Mouse (Mus musculus): ENCODE results near the gene Mex3b. TPM values are rescaled to one million over a fixed set of nuclear protein-coding genes. Genes with fewer than 3 reads are reported as not detected.

The Mex3b gene
- polyA plus RNA-seq, 1 experiment from 2014 or later = 21.3 TPM

DNA sequence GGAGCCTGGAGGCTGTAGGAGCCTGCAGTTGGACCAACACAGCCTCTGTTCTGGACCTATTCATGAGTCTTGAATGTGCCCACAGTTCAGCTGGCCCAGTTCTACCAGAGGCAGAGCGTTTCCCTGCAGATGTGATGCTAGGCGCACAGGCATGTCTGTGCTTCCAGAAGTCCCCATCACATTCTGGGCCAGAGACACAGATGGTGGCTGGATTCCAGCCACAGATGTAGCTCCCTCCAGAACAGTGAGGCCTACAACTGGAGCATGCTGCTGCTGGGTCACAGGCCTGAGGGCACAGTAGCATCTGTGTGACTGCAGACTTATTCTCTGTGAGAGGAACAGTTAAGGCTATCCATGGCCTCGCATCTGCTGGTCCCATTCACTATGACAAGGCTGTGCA is 16.4 kb upstream of the Mex3b start:
- 0 out of 2 replicates have a peak, but pooled peaks cover 5% of the 10 kb centered on the region for H3K4me1 ChIP-seq
- no peaks in the 10 kb centered on the region for H3K36me3 ChIP-seq
- H3K27ac ChIP-seq (replicated peaks) = no peak overlapping the region
- H3K27me3 ChIP-seq (replicated peaks) = no peaks in the 10 kb centered on the region
- no peak overlapping the region for H3K9ac ChIP-seq (replicated peaks)
- no peak for ATAC-seq (ENCODE audit: low FRiP score)
- H3K9me3 ChIP-seq (replicated peaks) = no peaks in the 10 kb centered on the region
- H3K4me2 ChIP-seq = no peak overlapping the region
- H3K4me3 ChIP-seq (replicated peaks) = no peak overlapping the region
- 80% methylated on average over 3 of the region's 3 CpGs for WGBS

DNA sequence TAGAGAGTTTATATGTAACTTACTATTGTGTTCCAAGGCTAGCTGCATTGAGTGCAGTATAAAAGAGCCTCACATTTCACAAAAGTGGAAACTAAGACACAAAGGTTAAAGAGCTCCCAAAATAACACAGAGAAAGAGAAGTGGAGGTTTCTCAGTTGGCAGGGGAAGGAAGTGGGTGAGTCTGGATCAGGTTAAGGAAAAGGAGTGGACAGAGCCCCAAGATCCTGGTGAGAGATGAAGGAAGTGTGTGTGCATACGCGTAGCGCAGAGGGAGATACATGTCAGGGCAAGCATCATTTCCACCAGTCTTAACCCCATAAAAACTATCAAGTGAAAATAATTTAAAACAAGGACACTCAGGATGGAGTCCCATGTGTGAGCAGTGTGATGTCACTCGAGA is 15.5 kb upstream of the Mex3b start:
- Histone ChIP-seq H3K27ac (replicated peaks) (no peak overlapping the region), H3K9me3 (replicated peaks) (no peaks in the 10 kb centered on the region), H3K9ac (replicated peaks) (no peak overlapping the region), H3K4me3 (replicated peaks) (no peak overlapping the region), H3K4me1 (0 out of 2 replicates have a peak, but pooled peaks cover 5% of the 10 kb centered on the region), H3K4me2 (no peak overlapping the region), H3K27me3 (replicated peaks) (no peaks in the 10 kb centered on the region), H3K36me3 (no peaks in the 10 kb centered on the region)
- ATAC-seq (ENCODE audit: low FRiP score) = no peak
- WGBS = 88% methylated on average over 4 of the region's 4 CpGs

DNA sequence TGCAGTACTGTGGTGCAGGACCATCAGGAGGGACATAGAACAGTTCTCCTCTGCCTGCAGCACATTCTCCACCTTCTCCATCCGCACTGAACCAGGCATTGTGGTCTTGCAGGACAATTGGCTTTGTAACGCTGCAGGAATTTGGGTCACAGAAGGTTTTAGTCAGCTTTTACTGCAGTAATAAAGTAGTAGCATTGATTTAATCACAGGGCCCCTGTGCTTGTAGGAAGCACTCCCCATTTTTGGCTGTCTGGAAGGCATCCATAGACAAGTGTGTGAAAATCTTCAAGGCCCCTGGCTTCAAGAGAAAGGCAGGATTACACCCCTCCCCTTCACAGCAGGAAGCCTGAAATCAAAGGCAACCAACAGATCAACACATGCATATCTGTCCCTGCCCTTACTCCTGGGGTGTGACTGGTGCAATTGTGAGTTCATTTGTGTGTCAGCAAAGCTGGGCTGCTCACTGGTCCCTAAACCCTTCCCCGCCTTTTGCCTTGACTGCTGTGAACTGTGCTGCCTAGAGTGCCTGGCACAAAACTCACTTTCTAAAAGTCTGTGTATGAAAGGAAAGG is 12.9 kb upstream of the Mex3b start:
- 0 out of 2 replicates have a peak, but pooled peaks cover 5% of the 10 kb centered on the region for H3K4me1 ChIP-seq
- no peaks in the 10 kb centered on the region for H3K9me3 ChIP-seq (replicated peaks)
- H3K9ac ChIP-seq (replicated peaks) = no peak overlapping the region
- no peak for ATAC-seq (ENCODE audit: low FRiP score)
- 24% methylated on average over 3 of the region's 3 CpGs for WGBS
- H3K4me3 ChIP-seq (replicated peaks) = no peak overlapping the region
- H3K27me3 ChIP-seq (replicated peaks) = no peaks in the 10 kb centered on the region
- H3K4me2 ChIP-seq = no peak overlapping the region
- H3K27ac ChIP-seq (replicated peaks) = no peak overlapping the region
- no peaks in the 10 kb centered on the region for H3K36me3 ChIP-seq

DNA sequence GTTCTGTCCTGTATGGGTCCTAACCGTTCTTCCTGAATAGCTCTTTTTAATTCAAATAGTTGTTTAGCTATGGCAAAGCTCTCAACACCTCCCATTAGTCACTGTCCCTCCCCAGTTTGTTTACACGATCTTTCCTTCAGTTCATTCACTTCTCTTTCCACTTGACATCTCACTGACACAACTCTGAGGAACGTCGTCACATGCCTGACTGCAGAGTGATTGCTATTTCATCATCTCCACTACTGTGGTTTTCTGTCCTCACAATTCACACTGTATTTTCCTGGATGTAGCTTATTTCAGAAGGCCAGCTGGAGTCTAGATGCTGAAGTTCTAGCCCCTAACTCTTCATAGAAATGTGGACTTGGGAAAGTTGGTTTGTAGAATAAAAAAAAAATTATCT is 8.5 kb upstream of the Mex3b start:
- no peaks in the 10 kb centered on the region for H3K9me3 ChIP-seq (replicated peaks)
- no peaks in the 10 kb centered on the region for H3K36me3 ChIP-seq
- H3K4me3 ChIP-seq (replicated peaks) = no peak overlapping the region
- H3K27me3 ChIP-seq (replicated peaks) = no peaks in the 10 kb centered on the region
- no peak overlapping the region for H3K27ac ChIP-seq (replicated peaks)
- no peak overlapping the region for H3K4me2 ChIP-seq
- H3K4me1 ChIP-seq = peaks cover 7% of the 10 kb centered on the region
- no peak overlapping the region for H3K9ac ChIP-seq (replicated peaks)
- WGBS = 45% methylated on average over 4 of the region's 4 CpGs
- no peak for ATAC-seq (ENCODE audit: low FRiP score)

DNA sequence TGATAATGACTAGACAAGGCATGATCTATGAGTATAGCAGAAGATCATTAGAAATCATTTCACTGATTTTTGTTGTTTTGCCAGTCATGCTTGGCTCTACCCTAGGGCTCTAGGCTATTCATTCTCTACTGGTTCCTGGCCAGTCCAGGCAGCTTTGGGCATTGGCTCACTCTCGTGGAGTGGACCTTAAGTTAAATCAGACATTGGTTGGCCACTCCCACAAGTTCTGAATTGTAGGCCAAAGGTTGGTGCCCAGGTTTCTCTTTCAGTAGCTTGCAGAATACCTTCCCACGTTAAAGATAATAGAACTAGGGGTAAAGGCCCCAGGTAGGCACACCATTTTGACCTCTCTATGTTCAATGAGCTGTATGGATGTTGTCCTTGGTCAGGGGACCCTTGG is 6.5 kb upstream of the Mex3b start:
- 77% methylated on average over 2 of the region's 2 CpGs for WGBS
- H3K27me3 ChIP-seq (replicated peaks) = no peaks in the 10 kb centered on the region
- H3K4me1 ChIP-seq = peaks cover 16% of the 10 kb centered on the region
- no peak overlapping the region for H3K4me3 ChIP-seq (replicated peaks)
- H3K27ac ChIP-seq (replicated peaks) = no peak overlapping the region
- no peaks in the 10 kb centered on the region for H3K9me3 ChIP-seq (replicated peaks)
- H3K9ac ChIP-seq (replicated peaks) = no peak overlapping the region
- H3K4me2 ChIP-seq = no peak overlapping the region
- no peak for ATAC-seq (ENCODE audit: low FRiP score)
- no peaks in the 10 kb centered on the region for H3K36me3 ChIP-seq

DNA sequence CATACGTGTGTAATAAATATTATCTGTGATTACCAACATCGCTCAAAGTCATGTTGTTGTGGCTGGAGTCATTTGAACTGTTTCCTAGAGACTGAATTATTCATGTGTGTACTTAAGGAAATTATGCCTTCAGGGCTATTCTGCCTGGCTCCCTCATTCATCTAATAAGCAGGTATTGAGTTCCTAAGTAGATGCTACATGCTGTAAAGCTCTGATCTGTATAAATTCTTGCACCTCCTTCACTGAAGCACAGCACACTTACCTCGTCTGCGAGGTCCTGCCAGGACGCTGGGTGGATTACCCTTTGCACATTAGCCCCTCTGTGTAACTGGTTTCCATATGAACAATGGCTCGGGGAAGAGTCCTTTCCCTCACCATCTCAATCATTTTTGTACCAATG is 3.8 kb upstream of the Mex3b start:
- H3K4me3 ChIP-seq (replicated peaks) = no peak overlapping the region
- 19% methylated on average over 6 of the region's 6 CpGs for WGBS
- no peaks in the 10 kb centered on the region for H3K9me3 ChIP-seq (replicated peaks)
- H3K27ac ChIP-seq (replicated peaks) = peak overlapping the region; percentile 75
- no peak overlapping the region for H3K4me2 ChIP-seq
- H3K4me1 ChIP-seq = peaks cover 16% of the 10 kb centered on the region
- ATAC-seq (ENCODE audit: low FRiP score) = no peak
- H3K36me3 ChIP-seq = no peaks in the 10 kb centered on the region
- no peaks in the 10 kb centered on the region for H3K27me3 ChIP-seq (replicated peaks)
- no peak overlapping the region; the same call in 1 of the 2 replicates for H3K9ac ChIP-seq (replicated peaks)

DNA sequence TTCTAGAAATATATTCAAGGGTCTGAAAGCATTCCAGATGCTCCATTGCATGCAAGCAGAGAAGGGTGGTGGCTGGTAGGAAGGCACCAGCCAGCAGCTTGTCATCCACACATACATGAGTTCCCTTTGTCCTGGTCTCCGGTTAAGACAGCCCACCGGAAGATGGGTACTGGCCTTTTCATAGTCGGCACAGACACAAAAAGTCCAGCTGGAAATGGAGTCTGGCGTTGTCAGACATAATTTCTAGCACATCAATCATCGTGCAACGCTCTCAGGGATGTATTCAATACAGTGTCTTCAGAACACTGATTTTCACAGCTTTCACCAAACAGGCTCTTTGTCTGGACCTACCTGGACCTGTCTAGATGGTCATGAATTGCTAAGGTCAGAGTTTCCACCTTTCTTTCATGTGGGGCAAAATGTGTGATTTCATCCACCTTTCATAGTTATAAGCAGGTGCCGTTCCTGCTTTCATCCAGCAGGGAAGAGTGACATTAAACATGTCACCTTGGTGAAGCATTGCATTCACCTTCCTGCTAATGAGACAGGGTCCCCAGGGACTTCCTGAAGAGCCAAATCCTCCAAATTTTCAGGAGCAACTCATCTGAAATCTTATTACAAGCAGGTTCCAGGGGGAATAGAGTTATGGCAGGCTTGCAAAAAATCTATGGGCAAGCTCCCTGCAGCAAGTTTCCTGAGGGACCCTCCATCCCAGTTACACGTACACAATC is 2.7 kb upstream of the Mex3b start:
- ATAC-seq (ENCODE audit: low FRiP score) = no peak
- Histone ChIP-seq H3K4me1 (peaks cover 17% of the 10 kb centered on the region), H3K9me3 (replicated peaks) (no peaks in the 10 kb centered on the region), H3K9ac (replicated peaks) (peak overlapping the region; percentile 86), H3K27me3 (replicated peaks) (no peaks in the 10 kb centered on the region), H3K27ac (replicated peaks) (peak overlapping the region; percentile 100), H3K4me3 (replicated peaks) (peak overlapping the region; percentile 91), H3K36me3 (0 out of 2 replicates have a peak, but pooled peaks cover 2% of the 10 kb centered on the region), H3K4me2 (peak overlapping the region; percentile 83)
- 13% methylated on average over 8 of the region's 8 CpGs for WGBS

DNA sequence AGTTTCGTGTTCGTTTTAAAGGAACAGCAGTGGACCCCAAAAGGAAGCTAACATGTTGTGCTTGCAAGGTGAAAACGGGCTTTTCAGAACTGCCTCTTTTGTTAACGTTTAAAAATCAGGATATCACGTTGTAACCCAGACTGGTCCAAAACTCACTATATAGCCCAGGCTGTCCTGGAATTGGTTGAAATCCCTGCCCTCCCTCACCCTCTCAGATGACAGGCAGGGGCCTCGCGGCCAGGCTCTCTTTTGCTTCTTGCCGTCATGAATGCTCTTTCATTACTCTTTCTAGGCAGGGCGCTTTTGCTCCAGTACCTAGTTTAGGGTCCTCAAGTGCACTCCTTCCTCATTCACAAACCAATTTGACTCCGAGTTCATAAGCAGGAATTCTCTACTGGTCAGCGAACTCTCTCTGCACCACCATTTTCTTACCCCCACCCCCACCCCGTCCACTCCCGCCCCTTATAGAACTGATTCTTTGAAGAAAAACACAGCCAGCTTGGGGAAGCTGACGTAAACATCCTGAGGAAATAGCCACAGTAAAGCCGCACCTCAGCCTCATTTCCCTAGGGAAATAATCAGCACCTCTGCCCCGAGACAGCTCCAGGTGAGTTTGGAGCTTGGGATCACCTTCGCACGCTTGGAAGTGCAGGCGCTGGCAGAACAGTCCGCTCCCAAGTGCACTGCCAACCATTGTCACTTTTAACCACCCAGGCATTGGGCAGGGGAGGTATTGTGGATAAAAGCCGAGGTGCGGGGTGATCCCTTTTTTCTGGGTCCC is 2.0 kb upstream of the Mex3b start:
- Histone ChIP-seq H3K27ac (replicated peaks) (peak overlapping the region; percentile 100), H3K4me1 (peaks cover 21% of the 10 kb centered on the region), H3K4me3 (replicated peaks) (peak overlapping the region; percentile 91), H3K27me3 (replicated peaks) (no peaks in the 10 kb centered on the region), H3K9ac (replicated peaks) (peak overlapping the region; percentile 86), H3K36me3 (0 out of 2 replicates have a peak, but pooled peaks cover 3% of the 10 kb centered on the region), H3K9me3 (replicated peaks) (no peaks in the 10 kb centered on the region), H3K4me2 (peak overlapping the region; percentile 83)
- ATAC-seq (ENCODE audit: low FRiP score) = no peak
- WGBS = under 1% methylated on average over 22 of the region's 22 CpGs

DNA sequence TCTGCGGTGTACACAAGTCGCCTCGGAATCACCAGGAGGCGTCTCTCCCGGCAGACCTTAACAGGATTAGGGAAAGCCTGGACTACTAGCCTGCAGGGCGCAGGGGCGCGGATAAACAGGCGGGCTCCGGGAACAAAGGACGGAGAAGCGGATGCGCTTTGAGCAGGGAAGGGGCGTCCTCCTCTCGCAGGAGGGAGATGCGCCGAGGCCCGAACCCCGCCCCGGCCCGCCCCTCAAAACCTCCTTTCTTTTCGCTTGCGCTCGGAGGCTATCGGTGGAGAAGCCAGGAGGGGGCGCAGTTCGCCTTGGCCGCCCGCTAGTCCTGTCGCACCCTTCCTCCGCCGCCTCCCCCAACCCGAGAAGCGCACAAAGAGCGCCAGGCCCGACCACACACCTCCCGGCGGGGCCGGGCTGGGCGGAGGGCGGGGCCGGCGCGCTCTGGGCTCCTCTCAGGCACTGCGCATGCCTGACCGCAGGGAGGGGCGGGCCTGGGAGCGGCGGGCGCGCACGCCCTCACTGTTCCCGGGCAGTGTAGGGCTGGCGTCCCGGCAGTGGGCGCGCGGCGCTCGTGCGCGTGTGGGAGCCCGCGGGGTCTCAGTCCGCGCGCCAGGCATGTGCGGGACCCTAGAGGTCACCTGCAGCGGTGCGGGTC is 1.2 kb upstream of the Mex3b start:
- Histone ChIP-seq H3K4me3 (replicated peaks) (peak overlapping the region; percentile 91), H3K4me2 (peak overlapping the region; percentile 83), H3K27me3 (replicated peaks) (no peaks in the 10 kb centered on the region), H3K4me1 (peaks cover 21% of the 10 kb centered on the region), H3K27ac (replicated peaks) (peak overlapping the region; percentile 100), H3K9ac (replicated peaks) (peak overlapping the region; percentile 100), H3K9me3 (replicated peaks) (no peaks in the 10 kb centered on the region), H3K36me3 (0 out of 2 replicates have a peak, but pooled peaks cover 3% of the 10 kb centered on the region)
- peak; percentile 91 for ATAC-seq (ENCODE audit: low FRiP score)
- under 1% methylated on average over 67 of the region's 70 CpGs for WGBS

DNA sequence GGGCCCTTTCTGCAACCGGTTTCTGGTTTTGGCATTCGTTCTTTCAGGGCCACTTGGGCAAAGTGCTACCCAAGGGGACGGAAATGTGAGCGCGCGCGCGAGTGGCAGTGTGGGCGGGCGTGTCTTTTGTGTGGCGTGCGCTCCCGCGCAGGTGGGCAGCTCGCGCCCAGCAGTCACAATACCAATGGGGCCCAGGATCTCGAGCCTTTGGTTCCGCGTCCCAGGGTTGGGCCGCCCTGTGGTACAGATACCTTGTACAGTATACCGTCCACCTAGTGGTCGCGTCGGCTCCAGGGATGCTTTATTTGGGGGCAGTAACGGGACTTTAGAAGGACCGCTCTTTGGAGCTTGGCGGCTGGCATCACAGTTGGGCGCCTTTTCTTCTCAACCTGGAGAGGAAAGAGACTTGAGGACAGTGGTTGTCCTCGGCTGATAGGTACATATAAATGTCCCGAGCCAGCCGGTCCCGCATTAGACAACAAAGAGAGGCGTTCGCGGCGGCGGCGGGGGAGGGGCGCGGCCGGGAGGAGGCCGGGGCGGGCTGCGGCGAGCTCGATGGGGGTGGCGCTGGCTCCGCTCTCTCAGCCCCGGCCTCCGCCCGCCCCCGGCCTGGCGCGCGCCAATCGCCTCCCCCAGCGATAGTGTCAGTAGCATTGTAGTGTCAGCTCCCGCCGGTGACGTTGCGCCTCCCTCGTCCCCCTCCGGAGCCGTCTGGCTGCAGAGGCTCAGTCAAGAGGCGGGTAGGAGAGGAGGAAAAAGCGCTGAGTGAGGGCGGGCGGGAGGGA is 455 bp upstream of the Mex3b start:
- peak; percentile 88 for ATAC-seq (ENCODE audit: low FRiP score)
- Histone ChIP-seq H3K4me3 (replicated peaks) (peak overlapping the region; percentile 91), H3K9ac (replicated peaks) (peak overlapping the region; percentile 100), H3K9me3 (replicated peaks) (no peaks in the 10 kb centered on the region), H3K27ac (replicated peaks) (peak overlapping the region; percentile 100), H3K36me3 (0 out of 2 replicates have a peak, but pooled peaks cover 3% of the 10 kb centered on the region), H3K27me3 (replicated peaks) (no peaks in the 10 kb centered on the region), H3K4me1 (peaks cover 23% of the 10 kb centered on the region), H3K4me2 (peak overlapping the region; percentile 83)
- under 1% methylated on average over 60 of the region's 68 CpGs for WGBS

All from neural tube, embryonic 15.5 days (tissue).